Mouse (Mus musculus) brain, embryonic 18.5 days (tissue): Measurements from ENCODE around the gene Vrk1.

Source experiments
- DNase-seq: peaks from one replicate; pipeline ENCODE4 v3.0.0-alpha.2; 2012; ENCODE audit warnings: low read depth, low spot score

The Vrk1 gene

GRCm38 (mm10) chr12:106115070-106115891, 105.3 kb downstream of the Vrk1 start:
- DNase-seq: no peak

- no peak for DNase-seq
These were observed 105.8 kb downstream of the Vrk1 start for GRCm38 (mm10) chr12:106115892-106116206.

- DNase-seq: no peak
These were observed 113.2 kb downstream of the Vrk1 start for GRCm38 (mm10) chr12:106123276-106123675.

GRCm38 (mm10) chr12:106124581-106124980, 114.6 kb downstream of the Vrk1 start:
- DNase-seq: no peak
